Mouse (Mus musculus) left cerebral cortex, adult 11 months (tissue): ENCODE measurements around the gene Noxo1.
"Not testable (repeated sequence)": the region's sequence is repeated elsewhere in the genome, so short reads cannot be mapped to it uniquely, and the experiment has no call there.

Experiments used
- DNase-seq: peaks from one replicate; pipeline ENCODE4 v3.0.0; 2022; ENCODE audit warnings: low spot score

Gene Noxo1

GRCm38 (mm10) chr17:24719494-24720222, 23.6 kb downstream of the Noxo1 start:
- DNase-seq, result peak; percentile 98

- not testable (repeated sequence) for DNase-seq
These were observed 24.6 kb downstream of the Noxo1 start for GRCm38 (mm10) chr17:24720616-24721015.

GRCm38 (mm10) chr17:24721383-24721955, 25.4 kb downstream of the Noxo1 start:
- not testable (repeated sequence) for DNase-seq

- DNase-seq, result no peak
These were observed 26.3 kb downstream of the Noxo1 start for GRCm38 (mm10) chr17:24722220-24722924.

DNA sequence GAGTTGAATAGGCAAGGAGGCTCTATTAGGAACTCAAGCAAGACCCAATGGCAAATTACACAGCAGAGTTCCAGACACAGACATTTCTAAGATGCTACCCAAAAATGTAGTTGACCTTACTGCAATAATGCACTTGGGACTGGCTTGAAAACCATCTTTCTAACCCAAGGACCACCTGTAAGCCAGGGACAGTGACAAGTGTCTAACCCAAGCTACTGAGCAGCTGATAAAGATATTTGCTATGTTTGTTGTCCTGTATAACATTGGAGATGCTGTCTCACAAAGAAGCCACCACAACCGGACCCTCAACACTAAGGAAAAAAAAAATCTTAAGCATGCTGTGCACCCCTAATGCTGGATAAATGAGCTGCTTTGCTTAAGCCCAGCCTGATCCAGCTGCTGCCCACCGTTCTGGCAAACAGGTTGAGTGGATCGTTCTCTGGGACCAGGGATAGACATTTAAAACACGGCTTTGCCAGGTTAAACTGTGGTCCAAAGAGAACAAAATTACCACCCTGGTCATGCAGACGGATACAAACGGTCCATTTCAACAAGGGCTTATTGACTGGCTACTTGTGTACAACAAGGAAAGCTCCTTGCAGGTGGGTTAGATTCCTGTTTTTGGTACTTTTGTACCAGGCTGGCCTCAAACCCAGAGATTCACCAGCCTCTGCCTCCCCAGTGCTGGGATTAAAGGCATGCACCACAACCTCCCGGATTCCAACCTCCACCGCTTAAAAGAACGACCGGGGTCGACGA, 27.3 kb downstream of the Noxo1 start:
- no peak for DNase-seq

DNA sequence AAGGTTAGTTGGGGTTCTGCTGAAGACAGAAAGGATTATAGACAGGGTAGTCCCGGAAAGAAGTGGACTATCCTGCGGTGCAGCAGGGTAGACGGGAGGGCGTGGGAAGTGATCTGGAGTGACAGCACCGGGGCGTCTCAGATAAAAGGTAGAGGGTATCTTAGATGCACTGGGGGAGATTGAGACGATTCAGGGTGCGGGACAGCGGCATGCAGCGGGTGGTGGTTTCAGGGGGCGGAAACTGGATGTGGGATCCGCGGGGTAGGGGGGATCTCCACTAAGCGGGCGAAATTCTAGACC, 27.8 kb downstream of the Noxo1 start:
- no peak for DNase-seq

GRCm38 (mm10) chr17:24724184-24724583, 28.1 kb downstream of the Noxo1 start, which contains the start of gene Ndufb10:
Gene Ndufb10, minus strand, starts transcription at chr17:24724478.
- peak; percentile 92 for DNase-seq

- DNase-seq, result no peak
These were observed 29.8 kb downstream of the Noxo1 start for GRCm38 (mm10) chr17:24725637-24726390.

- DNase-seq, result no peak
These were observed 31.6 kb downstream of the Noxo1 start, which contains the start of gene Rpl3l for GRCm38 (mm10) chr17:24727618-24728017. Gene Rpl3l, plus strand, starts transcription at chr17:24727820.

DNA sequence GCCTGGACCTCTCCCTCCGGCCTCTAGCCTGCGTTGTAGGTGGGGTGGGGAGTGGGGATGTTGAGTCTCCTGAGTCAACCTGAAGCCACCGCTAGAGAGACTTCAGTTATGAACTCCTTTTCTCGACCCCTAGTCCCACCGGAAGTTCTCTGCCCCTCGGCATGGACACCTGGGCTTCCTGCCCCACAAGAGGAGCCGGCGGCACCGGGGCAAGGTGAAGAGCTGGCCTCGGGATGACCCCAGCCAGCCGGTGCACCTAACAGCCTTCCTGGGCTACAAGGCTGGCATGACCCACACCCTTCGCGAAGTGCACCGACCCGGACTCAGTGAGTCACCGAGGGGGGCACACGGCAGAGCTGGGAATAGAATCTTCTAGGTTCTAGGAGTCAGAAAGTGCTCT, 32.1 kb downstream of the Noxo1 start:
- DNase-seq, result no peak

GRCm38 (mm10) chr17:24729067-24729466, 33.0 kb downstream of the Noxo1 start:
- DNase-seq, result no peak

GRCm38 (mm10) chr17:24730787-24731186, 34.8 kb downstream of the Noxo1 start:
- DNase-seq, result no peak

DNA sequence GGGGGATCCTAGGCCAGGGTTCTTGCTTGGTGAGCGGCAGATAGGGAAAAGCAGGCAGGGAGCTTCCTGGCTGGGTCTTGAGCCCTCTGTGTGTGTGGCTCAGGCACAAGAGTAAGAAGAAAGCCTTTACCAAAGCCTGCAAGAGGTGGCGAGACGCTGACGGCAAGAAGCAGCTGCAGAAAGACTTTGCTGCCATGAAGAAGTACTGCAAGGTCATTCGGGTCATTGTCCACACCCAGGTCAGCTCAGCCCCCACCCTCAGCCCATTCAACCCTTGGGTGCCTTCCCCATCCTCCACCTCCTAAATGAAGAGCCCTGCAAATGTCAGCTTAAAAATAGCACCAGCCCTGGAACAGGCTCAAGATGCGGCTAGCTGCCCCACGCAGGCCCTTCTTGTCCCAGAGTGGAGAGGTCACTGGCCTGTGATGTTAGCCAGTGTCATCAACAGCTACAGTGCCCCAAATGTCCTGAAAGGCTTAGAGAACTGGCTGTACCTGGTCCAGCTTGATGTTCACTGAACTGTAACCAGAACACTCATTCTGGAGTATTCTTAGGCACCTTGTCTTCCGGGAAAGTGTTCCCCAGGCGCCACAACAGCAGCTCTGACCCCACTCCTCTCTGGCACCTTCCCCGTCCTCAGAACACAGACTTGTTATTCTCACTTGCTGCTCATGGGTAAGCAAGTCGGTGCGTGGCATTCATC, 36.4 kb downstream of the Noxo1 start:
- DNase-seq, result no peak

- DNase-seq, result no peak
These were observed 37.5 kb downstream of the Noxo1 start for GRCm38 (mm10) chr17:24733434-24734050.

DNA sequence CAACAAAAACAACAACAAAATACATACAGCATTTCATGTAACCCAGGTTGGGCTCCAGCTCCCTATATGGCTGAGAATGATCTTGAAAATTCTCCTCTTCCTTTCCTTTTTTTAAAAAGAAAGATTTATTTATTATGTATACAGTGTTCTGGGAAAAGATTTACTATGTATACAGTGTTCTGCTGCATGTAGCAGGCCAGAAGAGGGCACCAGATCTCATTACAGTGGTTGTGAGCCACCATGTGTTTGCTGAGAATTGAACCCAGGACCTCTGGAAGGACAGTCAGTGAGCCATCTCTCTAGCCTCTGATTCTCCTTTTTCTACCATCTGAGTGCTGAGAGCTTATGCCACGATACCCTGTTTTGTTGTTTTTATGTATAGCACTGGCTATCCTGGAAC, 38.5 kb downstream of the Noxo1 start:
- DNase-seq, result no peak

DNA sequence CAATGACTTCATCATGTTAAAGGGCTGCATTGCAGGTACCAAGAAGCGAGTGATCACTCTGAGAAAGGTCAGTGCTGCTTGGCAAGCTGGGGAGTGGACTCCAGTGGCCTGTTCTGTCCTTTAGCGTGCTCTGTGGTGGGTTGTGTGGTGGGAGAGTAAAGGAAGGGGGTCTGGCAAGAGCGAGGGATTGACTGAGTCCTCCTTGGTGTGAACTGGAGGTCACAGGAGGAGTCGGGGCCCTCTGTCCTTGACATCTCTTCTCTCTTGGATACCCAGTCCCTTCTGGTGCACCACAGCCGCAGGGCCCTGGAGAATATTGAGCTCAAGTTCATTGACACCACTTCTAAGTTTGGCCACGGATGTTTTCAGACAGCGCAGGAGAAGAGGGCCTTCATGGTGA, 39.4 kb downstream of the Noxo1 start:
- DNase-seq, result no peak

- DNase-seq, result peak; percentile 94
These were observed 40.5 kb downstream of the Noxo1 start, which contains the start of gene Msrb1 for GRCm38 (mm10) chr17:24736330-24737051. Gene Msrb1, plus strand, starts transcription at chr17:24736642.

DNA sequence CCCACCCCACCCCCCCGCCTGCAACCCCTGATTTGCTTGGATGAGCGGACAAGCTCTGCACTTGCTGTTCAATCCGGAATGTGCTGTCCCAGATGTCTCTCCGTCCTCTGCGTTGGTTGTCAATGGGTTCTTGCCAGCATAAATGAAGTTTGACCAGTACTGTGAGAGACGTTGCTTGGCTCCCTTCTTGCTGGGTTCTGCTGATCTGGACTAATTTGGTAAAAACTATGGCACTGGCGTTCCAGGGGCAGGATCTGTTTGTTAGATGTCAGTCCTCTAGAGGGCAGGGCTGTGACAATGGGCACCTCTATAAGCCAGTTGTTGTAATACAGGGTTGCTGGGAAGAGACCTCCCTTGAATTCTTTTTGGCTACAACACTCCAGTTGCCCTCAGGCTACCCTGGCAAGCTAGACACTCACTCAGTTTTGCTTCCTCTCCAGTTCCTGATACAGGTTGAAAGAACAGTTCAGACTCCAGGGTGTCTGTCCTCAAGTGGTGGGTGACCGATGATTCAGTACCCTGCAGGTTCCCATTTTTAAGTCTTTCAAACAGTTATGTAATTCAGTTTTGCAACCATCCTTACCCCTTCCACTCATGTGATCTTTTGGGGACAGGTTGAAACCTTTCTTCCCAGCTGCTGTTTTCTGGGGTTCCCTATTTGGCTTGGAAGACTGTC, 41.2 kb downstream of the Noxo1 start:
- DNase-seq, result no peak

DNA sequence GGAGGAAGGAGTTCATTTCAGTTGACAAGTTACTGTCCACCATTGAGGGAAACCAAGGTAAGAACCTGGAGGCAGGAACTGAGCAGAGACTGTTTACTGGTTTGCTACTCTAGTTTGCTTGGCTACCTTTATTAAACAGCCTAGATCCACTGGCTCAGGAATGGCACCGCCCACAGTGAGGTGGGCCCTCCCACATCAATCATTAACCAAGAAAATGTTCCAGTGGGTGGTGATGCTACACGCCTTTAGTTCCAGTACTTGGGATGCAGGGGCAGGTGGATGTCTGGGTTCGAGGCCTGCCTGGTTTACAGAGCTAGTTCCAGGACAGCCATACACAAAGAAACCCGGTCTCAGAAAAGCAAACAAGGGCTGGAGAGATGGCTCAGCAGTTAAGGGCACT, 42.2 kb downstream of the Noxo1 start:
- DNase-seq, result no peak
